Comparison of ENCODE assay signal across 7 mouse cellular contexts in the genomic region with DNA sequence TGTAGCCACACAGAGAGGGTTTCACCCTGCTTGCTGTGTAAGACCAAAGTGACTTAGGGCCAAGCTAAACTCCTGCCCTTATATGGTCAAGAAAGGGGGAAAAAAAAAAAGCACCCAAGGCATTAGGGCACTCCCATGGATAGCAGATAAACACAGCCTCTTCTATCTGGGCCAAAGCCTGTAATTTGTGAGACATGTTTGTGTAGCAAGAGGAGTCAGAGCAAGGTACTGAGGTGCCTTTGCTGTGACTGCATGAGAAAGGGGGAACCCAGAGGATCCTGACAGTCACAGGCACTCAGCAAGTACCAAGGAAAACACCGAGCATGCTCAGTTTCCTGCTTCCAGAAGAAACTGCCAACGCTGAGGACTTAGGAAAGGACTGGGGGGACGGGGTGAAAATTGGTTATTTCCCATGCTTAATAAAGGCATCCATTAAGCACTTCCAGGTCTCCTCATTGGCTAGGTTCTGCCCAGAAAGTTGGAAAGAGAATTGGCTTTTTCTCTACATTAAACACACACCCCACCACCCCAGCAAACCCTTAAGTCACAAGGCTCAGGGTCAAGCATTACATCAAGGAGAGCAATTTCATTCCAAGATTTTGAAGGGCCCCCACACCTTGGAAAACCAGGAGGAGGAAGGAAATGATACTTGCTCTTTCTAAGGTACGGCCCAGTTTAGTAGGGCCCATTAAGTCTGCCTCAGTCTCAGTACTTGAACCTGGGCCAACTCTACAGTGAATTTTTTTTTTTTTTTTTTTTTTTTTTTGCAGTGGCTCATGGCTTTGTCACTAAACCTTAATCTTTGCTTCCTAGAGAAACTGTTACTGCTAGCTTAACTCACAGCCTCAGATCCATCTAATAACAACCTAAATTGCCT. TPM values are rescaled to one million over a fixed set of nuclear protein-coding genes. Genes with fewer than 3 reads are reported as not detected.
A peak's percentile ranks its signal among the peaks of the same experiment; 100 is the strongest.
DNase-seq lines count a peak whose midpoint lies in the region; ATAC-seq and TF ChIP-seq lines count a peak whose summit lies in the region.

No protein-coding gene starts in this region.

- peak overlapping the region; percentile 93 for H3K4me2 ChIP-seq in heart, embryonic 14.5 days (ENCODE audit: low read length)
- H3K4me2 ChIP-seq in liver, embryonic 14.5 days (ENCODE audit: low read depth): peak overlapping the region; percentile 96
- H3K4me2 ChIP-seq in stomach, embryonic 16.5 days (ENCODE audit: low read depth, low read length): peak overlapping the region; percentile 82

- H3K27ac ChIP-seq in heart, embryonic 14.5 days (replicated peaks in 1 of 2; ENCODE audit: control insufficient read depth in 1 of 2, insufficient read depth in 1 of 2, low read depth in 2 of 2, low read length in 2 of 2): peak overlapping the region; percentile 75
- H3K27ac ChIP-seq in liver, embryonic 14.5 days: peak overlapping the region; percentile 93
- H3K27ac ChIP-seq in stomach, embryonic 16.5 days (ENCODE audit: low read length): peak overlapping the region; percentile 84

- TF ChIP-seq CTCF in liver, embryonic 14.5 days (IDR thresholded peaks at IDR 0.05; ENCODE audit: low read depth): no peak

- WGBS in heart, embryonic 14.5 days: 25% methylated on average over 4 of the region's 4 CpGs
- WGBS in liver, embryonic 14.5 days (ENCODE audit: insufficient replicate concordance): 28% methylated on average over 4 of the region's 4 CpGs
- WGBS in stomach, embryonic 16.5 days: 17% methylated on average over 4 of the region's 4 CpGs

- H3K9ac ChIP-seq in heart, embryonic 14.5 days (ENCODE audit: low read length): peak overlapping the region; percentile 99
- H3K9ac ChIP-seq in liver, embryonic 14.5 days (replicated peaks): peak overlapping the region; percentile 97
- peak overlapping the region; percentile 64 for H3K9ac ChIP-seq in stomach, embryonic 16.5 days (ENCODE audit: low read length)

- no peak for ATAC-seq in heart, embryonic 14.5 days (ENCODE audit: insufficient number of reproducible peaks, insufficient read depth, low FRiP score, low read depth)
- ATAC-seq in liver, embryonic 14.5 days (ENCODE audit: insufficient read depth): peak; percentile 6; the same call in 1 of the 2 replicates
- no peak for ATAC-seq in stomach, embryonic 16.5 days (ENCODE audit: insufficient read depth, low FRiP score)

- H3K4me1 ChIP-seq in heart, embryonic 14.5 days (ENCODE audit: control insufficient read depth in 2 of 2, insufficient read depth in 2 of 2, low read length in 2 of 2): peaks cover 25 to 64% of the 10 kb centered on the region in 2 experiments
- peaks cover 53 to 56% of the 10 kb centered on the region in 2 experiments for H3K4me1 ChIP-seq in liver, embryonic 14.5 days (replicated peaks; ENCODE audit: control insufficient read depth in 2 of 2, insufficient read depth in 2 of 2, low read length in 1 of 2)
- H3K4me1 ChIP-seq in stomach, embryonic 16.5 days (ENCODE audit: control insufficient read depth, insufficient read depth, low read length): peaks cover 56% of the 10 kb centered on the region

- no peaks in the 10 kb centered on the region for H3K27me3 ChIP-seq in heart, embryonic 14.5 days (ENCODE audit: control insufficient read depth, insufficient read depth, low read length)
- peaks cover 20% of the 10 kb centered on the region for H3K27me3 ChIP-seq in liver, embryonic 14.5 days (ENCODE audit: control insufficient read depth, insufficient read depth, low read length)
- H3K27me3 ChIP-seq in stomach, embryonic 16.5 days (ENCODE audit: control insufficient read depth, insufficient read depth, low read length): no peaks in the 10 kb centered on the region

- peak; percentile 33; the same call in 1 of the 2 replicates for TF ChIP-seq EP300 in liver, embryonic 14.5 days (IDR thresholded peaks at IDR 0.05; ENCODE audit: low read depth)

- H3K4me3 ChIP-seq in heart, embryonic 14.5 days (ENCODE audit: control insufficient read depth in 1 of 2, insufficient read depth in 1 of 2, low read depth in 1 of 2, low read length in 2 of 2): peak overlapping the region; percentile 32 to 92; a peak in 3 of 4 replicates
- H3K4me3 ChIP-seq in liver, embryonic 14.5 days (ENCODE audit: insufficient read depth in 1 of 2, low read depth in 2 of 2, low read length in 2 of 2): peak overlapping the region; percentile 77 to 96
- H3K4me3 ChIP-seq in stomach, embryonic 16.5 days (replicated peaks; ENCODE audit: low read length): peak overlapping the region; percentile 79

- intact Hi-C loops in left cerebral cortex, postnatal 10 days (cut with DNase I): no loop called here

- H3K36me3 ChIP-seq in heart, embryonic 14.5 days (ENCODE audit: control insufficient read depth, insufficient read depth, low read length): peaks cover 86% of the 10 kb centered on the region
- peaks cover 9% of the 10 kb centered on the region for H3K36me3 ChIP-seq in liver, embryonic 14.5 days (replicated peaks; ENCODE audit: control insufficient read depth, insufficient read depth, low read depth)
- H3K36me3 ChIP-seq in stomach, embryonic 16.5 days (ENCODE audit: control insufficient read depth, insufficient read depth, low read length): peaks cover 1% of the 10 kb centered on the region; the same call in 1 of the 2 replicates

- DNase-seq in 416B (ENCODE audit: low read depth): peak; percentile 90
- DNase-seq in ES-CJ7 (ENCODE audit: low read depth, low spot score): peak; percentile 34
- peak; percentile 62 to 65 (median 63) for DNase-seq in liver, embryonic 14.5 days (ENCODE audit: low read depth in 3 of 3, low spot score in 3 of 3)
- no peak for DNase-seq in ovary, postnatal 10 days (ENCODE audit: low spot score)
- no peak for DNase-seq in left cerebral cortex, postnatal 10 days (ENCODE audit: extremely low spot score in 1 of 2, low spot score in 2 of 2)

- no peaks in the 10 kb centered on the region for H3K9me3 ChIP-seq in heart, embryonic 14.5 days (ENCODE audit: control insufficient read depth, low read length)
- H3K9me3 ChIP-seq in liver, embryonic 14.5 days (ENCODE audit: control insufficient read depth, low read length): no peaks in the 10 kb centered on the region
- H3K9me3 ChIP-seq in stomach, embryonic 16.5 days (replicated peaks; ENCODE audit: control insufficient read depth, low read length): no peaks in the 10 kb centered on the region

RNA-seq across cellular contexts. Expression of a gene that starts 8.0 kb away (rescaled TPM):
- polyA plus RNA-seq in heart, embryonic 14.5 days (2014; fragmentation: Nextera tagmentation; extraction: Ambion mirVana): 5,210 and 5,334 TPM in 2 replicates
- polyA plus RNA-seq in liver, embryonic 14.5 days (2012; rRNA removed): 49.2 and 87.4 TPM in 2 replicates
- 113 and 116 TPM in 2 replicates for polyA plus RNA-seq in liver, embryonic 14.5 days (2014; fragmentation: Nextera tagmentation; extraction: Ambion mirVana)
- polyA plus RNA-seq in stomach, embryonic 16.5 days (2015; fragmentation: Nextera tagmentation; extraction: Ambion mirVana): 1,286 and 1,473 TPM in 2 replicates
- total RNA-seq in left cerebral cortex, postnatal 10 days (2021): 100 to 1,000 TPM; 180 to 192 TPM

Comparison
In these comparisons a context has a peak if more than half of its experiments do, and no peak if none do; other contexts are left out.
1. DNase-seq: peak in 416B (single experiment), ES-CJ7 (single experiment) and liver, embryonic 14.5 days (3 of 3); none in ovary, postnatal 10 days (single experiment) and left cerebral cortex, postnatal 10 days (0 of 2).
2. RNA of a gene that starts 8.0 kb away (polyA plus RNA-seq): 5,210 to 5,334 TPM in heart, embryonic 14.5 days and 1,286 to 1,473 TPM in stomach, embryonic 16.5 days; 49.2 to 116 TPM in liver, embryonic 14.5 days; every median in the first group is over 10 times any median in the second.
3. Peak in every context shown above with its lines, with median percentiles within 50 percentile points of each other: H3K27ac ChIP-seq, H3K4me2 ChIP-seq, H3K4me3 ChIP-seq and H3K9ac ChIP-seq.